Mouse (Mus musculus) spleen, adult 2 months (tissue): ENCODE data around the gene Kctd21.

ENCODE experiments used
- CTCF ChIP-seq: fragments of 200-500 bp; IDR thresholded peaks from 2 replicates; pipeline ENCODE4 v1.5.1; 2011; ENCODE audit warnings: mild to moderate bottlenecking, inconsistent platforms; ENCODE audit not compliant: insufficient read depth, insufficient read length, insufficient replicate concordance; ENCODE audit errors: extremely low read depth
- POLR2A ChIP-seq: fragments of 200-500 bp; IDR thresholded peaks from 2 replicates; pipeline ENCODE4 v1.6.1; 2011; ENCODE audit warnings: low read depth, low read length, inconsistent platforms

- TF ChIP-seq CTCF = no peak
- TF ChIP-seq POLR2A = no peak
Observed at GRCm38 (mm10) chr7:97315656-97316055, 16.5 kb upstream of the Kctd21 start.
